Mouse (Mus musculus): Measurements from ENCODE around the gene Adcy2. TPM values are rescaled to one million over a fixed set of nuclear protein-coding genes. Genes with fewer than 3 reads are reported as not detected.
A peak's percentile ranks its signal among the peaks of the same experiment; 100 is the strongest.

Gene Adcy2
- total RNA-seq, 2 experiments from 2014 or later: 0.33 to 0.43 TPM

DNA sequence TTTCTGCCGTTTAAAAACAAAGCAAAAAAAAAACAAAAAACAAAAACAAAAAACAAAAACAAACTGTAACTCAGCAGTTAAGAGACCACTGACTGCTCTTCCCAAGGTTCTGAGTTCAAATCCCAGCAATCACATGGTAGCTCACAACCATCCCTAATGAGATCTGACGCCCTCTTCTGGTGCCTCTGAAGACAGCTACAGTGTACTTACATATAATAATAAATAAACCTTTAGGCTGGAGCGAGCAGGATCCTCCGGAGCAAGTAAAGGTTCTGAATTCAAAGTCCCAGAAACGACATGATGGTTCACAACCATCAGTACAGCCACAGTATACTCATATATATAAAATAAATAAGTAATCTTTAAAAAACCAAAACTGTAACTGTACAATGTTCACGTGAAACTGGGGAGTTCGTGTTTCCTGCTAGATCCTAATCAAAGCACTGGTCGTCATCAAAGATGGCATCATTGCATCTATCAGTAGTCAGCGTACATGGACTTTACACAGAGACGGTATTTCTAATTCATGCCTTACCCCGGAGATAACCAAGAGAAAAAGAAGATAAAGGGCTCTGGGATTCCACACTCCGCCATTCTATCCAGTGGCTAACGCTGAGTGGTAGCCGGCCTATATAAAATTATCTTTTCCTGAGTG lies 418.1 kb downstream of the Adcy2 start:
- DNase-seq: no peak
- intact Hi-C loops (cut with DNase I): loop anchor here (5.0 kb wide), 2 partner anchors 1031 to 1231 kb away; partner anchors contain the start of gene Srd5a1

DNA sequence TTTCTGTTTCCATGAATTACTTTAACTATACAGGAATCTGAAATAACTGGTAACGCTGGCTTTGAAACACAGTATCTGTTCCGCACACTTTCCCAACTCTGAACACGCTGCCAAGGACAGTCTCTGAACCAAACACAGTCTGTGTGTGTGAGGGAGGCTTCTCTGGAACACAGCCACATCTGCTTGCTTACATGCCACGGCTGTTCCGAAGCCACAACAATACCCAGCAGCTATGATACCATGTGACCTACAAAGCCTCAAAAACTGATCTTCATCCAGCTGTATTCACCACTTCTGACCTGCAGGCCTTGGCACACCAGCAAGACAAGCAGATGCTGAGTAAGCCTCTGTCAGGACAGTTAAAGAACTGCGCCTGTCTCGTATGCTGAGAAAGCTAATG lies 421.4 kb downstream of the Adcy2 start:
- intact Hi-C loops (cut with DNase I): no loop called here
- DNase-seq: no peak

DNA sequence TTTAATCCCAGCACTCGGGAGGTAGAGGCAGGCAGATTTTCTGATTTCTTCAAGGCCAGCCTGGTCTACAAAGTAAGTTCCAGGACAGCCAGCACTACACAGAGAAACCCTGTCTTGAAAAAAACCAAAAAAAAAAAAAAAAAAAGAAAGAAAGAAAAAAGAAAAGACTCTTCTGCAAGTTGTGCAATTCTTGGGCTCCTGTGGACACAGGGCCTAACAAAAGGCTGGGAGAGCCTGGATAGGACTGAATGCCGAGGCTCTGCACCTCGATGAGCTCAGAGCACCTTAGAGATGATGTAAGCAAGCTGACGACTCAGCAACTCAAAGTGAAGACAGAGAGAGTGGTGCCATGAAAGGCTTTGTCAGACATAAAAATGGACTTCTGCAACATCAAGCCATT lies 424.9 kb downstream of the Adcy2 start:
- intact Hi-C loops (cut with DNase I): no loop called here
- no peak for DNase-seq

DNA sequence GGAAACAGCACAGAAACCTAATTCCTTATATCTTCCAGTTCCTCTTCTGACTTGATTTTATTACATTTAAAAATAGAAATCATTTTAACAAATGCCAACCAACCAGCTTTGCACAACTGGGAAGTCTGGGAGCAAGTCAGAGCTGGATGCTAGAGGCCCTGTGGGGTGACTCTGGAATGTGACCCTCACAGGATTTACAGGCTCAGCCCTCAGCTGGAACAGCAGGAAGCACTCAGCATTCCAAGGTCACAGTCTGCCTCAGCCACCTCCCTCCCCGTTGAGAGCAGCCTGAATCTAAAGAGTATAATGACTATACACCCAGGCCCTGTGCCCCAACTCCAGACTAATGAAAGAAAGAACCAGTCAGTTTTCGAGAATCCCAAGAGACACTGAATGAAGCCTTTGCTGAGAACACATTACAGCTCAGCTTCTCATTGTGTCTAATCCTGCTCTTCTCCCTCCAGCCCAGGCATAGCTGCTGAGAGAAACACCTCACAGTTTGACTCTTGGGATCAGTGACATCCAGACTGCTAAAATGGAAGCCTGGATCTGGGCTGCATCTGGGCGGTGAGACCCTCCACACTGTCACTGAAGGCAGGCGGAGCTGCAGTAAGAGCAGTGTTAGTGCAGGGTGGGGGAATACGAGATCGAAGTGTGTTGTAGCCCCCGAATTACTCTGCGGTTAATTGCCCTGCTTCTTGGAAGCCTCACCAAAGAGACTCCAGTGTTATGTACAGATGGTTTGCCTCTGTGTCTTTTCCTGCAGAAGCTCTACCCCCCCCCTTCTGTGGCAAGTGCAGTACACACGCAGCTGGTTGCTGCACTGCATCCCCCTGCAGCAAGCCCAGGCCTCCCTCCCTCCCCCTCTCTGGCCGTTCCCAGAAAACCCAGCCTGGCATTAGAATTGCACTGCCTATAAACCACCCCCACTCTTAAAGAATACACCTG lies 426.1 kb downstream of the Adcy2 start:
- no peak for DNase-seq
- intact Hi-C loops (cut with DNase I): no loop called here

DNA sequence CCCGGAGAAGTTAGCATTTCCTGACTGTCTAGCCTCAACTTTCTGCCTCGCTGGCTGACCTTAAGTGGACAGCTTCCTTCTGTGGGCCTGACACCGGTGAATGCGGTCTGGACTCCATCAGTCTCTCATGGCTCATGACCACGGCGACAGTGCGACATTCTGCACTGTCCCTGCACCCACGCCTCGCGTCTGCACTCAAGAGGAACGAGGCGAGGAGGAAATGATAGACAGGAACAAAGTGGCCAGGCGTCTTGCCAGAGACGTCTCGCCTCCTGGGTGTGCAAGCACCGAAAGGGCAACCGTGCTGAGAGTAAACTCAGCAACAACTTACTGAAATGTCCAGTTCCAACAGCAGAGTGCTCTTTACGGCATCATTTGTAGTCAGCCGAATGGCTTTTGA lies 427.1 kb downstream of the Adcy2 start:
- intact Hi-C loops (cut with DNase I): no loop called here
- peak; percentile 25 to 27 for DNase-seq

All from heart, postnatal 36 days (tissue).